Mouse (Mus musculus) megakaryocyte, embryonic 14.5 days (primary cell): ENCODE measurements around the gene Olfr615. TPM values are rescaled to one million over a fixed set of nuclear protein-coding genes. Genes with fewer than 3 reads are reported as not detected.
"Not testable (repeated sequence)": the region's sequence is repeated elsewhere in the genome, so short reads cannot be mapped to it uniquely, and the experiment has no call there.

Source experiments
- H3K27me3 ChIP-seq: replicated peaks from 2 replicates; pipeline ENCODE3; 2012; ENCODE audit warnings: inconsistent platforms
- H3K36me3 ChIP-seq: replicated peaks from 2 replicates; pipeline ENCODE3; 2012; ENCODE audit warnings: low read length, inconsistent platforms, mixed read lengths
- H3K4me1 ChIP-seq: 2 replicates; pipeline ENCODE4 v1.6.1; 2012; ENCODE audit warnings: inconsistent platforms
- H3K4me3 ChIP-seq: replicated peaks from 2 replicates; pipeline ENCODE3; 2012; ENCODE audit warnings: moderate library complexity, mild to moderate bottlenecking, inconsistent platforms
- H3K9me3 ChIP-seq: 2 replicates; pipeline ENCODE4 v1.6.1; 2012; ENCODE audit warnings: inconsistent platforms
- FLI1 ChIP-seq: IDR thresholded peaks from 2 replicates; pipeline ENCODE4 v1.6.1; 2012; ENCODE audit warnings: low read length, inconsistent platforms, mixed read lengths
- GATA1 ChIP-seq: IDR thresholded peaks from 3 replicates; pipeline ENCODE4 v1.6.1; 2012; ENCODE audit warnings: mixed read lengths, low read length, inconsistent platforms, borderline replicate concordance
- polyA plus RNA-seq: library from polyadenylated mRNA; stranded (reverse); fragments of >175 nt; gene quantifications from 2 replicates; pipeline ENCODE4 v1.2.3, GENCODE M21; 2012; ENCODE audit warnings: low replicate concordance; ENCODE audit not compliant: insufficient read depth

Olfr615 gene
- polyA plus RNA-seq = not detected in 2 replicates

DNA sequence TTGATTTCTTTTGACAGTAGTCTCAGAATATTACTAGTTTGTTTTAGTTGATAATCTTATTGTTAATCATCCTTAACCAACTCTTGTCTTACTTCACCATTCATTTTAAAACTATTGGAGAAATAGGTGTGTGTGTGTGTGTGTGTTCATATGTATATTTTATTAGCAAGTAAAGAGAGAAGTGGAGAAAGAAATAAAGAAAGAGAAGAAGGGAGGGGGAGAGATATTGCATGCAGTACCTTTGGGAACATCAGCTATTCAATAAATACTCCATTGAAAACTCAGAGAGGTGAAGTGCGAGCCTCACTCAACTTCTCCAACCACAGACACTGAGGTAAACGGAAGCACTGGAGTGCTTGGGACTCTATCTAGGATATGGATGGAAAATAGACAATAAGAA, at the start of gene Olfr615:
TSS of gene Olfr615 (plus strand) at position 301 of the 400 bp plus-strand sequence.
- H3K36me3 ChIP-seq = no peaks in the 10 kb centered on the region
- H3K4me3 ChIP-seq = no peak within 1 kb of the TSS
- TF ChIP-seq GATA1 (no peak), FLI1 (no peak)
- H3K27me3 ChIP-seq = no peaks in the 10 kb centered on the region
- H3K9me3 ChIP-seq = no peaks in the 10 kb centered on the region
- H3K4me1 ChIP-seq = no peaks in the 10 kb centered on the region

DNA sequence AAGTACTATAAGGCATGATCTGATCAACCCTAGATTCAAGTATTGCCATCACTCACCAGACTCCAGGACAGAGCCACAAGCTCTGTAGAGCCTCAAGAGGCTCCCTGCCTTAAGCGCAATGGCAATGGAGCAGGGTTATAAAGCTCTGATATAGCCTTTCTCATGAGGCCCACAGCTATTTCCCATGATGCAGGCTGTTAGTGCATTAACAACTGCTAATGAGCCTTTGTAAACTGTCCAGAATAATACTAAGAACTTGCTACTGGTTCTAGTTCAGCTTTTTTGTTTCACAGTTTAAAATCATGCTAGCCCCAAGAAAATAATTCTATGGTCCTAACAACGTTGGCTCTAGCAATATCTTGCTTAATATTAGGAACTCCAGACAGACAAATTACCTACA, 43.9 kb upstream of the Olfr615 start, which contains the start of gene Olfr610:
TSS of gene Olfr610 (minus strand) at position 101 of the 400 bp plus-strand sequence.
- no peaks in the 10 kb centered on the region for H3K36me3 ChIP-seq
- no peak for TF ChIP-seq FLI1
- no peak for TF ChIP-seq GATA1
- no peak within 1 kb of the TSS for H3K4me3 ChIP-seq
- H3K27me3 ChIP-seq = no peaks in the 10 kb centered on the region
- no peaks in the 10 kb centered on the region for H3K4me1 ChIP-seq
- H3K9me3 ChIP-seq = no peaks in the 10 kb centered on the region

DNA sequence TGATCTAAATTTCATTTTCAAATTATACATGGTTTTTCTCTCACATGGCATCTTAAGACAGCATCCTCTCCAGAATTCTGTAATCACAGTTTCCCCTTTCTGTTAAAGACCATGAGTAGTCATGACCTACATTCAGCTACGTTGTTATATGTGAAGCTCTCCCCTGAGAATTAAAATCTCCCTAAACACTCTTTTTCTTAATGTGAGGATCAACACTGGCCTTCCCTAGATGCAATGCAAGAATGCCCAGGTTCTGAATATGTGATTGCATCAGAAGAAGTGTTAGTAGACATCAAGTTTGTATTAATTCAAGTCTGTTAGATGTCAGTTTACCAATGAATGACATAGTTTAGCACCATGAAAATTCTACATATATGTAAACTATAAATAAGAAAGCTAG, 35.1 kb upstream of the Olfr615 start, which contains the start of gene Olfr611:
TSS of gene Olfr611 (minus strand) at position 101 of the 400 bp plus-strand sequence.
- not testable (repeated sequence) for H3K4me1 ChIP-seq, H3K4me3 ChIP-seq, H3K27me3 ChIP-seq, H3K36me3 ChIP-seq, H3K9me3 ChIP-seq

DNA sequence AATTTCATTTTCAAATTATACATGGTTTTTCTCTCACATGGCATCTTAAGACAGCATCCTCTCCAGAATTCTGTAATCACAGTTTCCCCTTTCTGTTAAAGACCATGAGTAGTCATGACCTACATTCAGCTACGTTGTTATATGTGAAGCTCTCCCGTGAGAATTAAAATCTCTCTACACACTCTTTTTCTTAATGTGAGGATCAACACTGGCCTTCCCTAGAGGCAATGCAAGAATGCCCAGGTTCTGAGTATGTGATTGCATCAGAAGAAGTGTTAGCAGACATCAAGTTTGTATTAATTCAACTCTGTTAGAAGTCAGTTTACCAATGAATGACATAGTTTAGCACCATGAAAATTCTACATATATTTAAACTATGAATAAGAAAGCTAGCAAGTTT, 13.3 kb upstream of the Olfr615 start, which contains the start of gene Olfr612:
TSS of gene Olfr612 (minus strand) at position 101 of the 400 bp plus-strand sequence.
- H3K4me1 ChIP-seq, H3K27me3 ChIP-seq, H3K36me3 ChIP-seq, H3K4me3 ChIP-seq, H3K9me3 ChIP-seq: not testable (repeated sequence)

DNA sequence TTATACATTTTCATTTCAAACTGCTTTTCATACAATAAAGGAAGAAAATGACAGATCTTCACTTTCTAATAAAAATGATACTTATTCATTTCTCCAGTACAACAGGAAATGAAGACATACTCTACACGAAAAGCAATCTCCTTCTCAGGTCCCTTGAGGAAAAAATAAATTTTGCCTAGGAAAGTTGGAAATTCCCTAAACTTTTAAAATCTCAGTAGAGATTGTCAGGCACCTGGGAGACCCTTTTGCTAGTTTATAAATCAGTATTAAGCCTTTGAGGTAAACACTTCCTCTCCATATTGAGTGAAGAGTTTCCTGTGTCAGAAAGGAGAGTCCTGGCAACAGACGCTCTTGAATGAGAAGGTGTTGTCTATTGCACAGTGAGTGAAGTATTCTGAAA, 8.1 kb upstream of the Olfr615 start, which contains the start of gene Olfr613:
TSS of gene Olfr613 (plus strand) at position 301 of the 400 bp plus-strand sequence.
- Histone ChIP-seq H3K4me1 (no peaks in the 10 kb centered on the region), H3K36me3 (no peaks in the 10 kb centered on the region), H3K27me3 (no peaks in the 10 kb centered on the region), H3K4me3 (no peak within 1 kb of the TSS), H3K9me3 (no peaks in the 10 kb centered on the region)
- no peak for TF ChIP-seq GATA1
- no peak for TF ChIP-seq FLI1

DNA sequence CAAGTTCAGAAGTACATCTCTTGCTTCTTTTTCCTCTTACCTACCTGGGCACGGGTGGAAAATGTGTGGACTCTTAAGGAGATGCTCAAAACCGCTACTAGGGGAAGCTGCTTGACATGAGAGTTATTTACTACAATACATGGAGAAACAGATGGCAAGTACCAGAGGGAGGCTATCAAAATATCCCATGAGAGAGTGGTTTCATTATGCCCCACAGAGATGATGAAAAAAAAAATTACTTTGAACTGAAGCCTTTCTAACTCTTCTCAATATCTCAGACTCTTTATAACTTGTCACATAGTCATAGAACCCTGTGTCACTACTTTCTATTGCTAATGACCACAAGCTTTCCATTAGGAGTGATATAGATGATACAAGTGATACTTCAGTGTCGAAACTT, 13.2 kb downstream of the Olfr615 start, which contains the start of gene Olfr616:
TSS of gene Olfr616 (minus strand) at position 101 of the 400 bp plus-strand sequence.
- Histone ChIP-seq H3K36me3 (no peaks in the 10 kb centered on the region), H3K4me1 (no peaks in the 10 kb centered on the region), H3K9me3 (no peaks in the 10 kb centered on the region), H3K4me3 (no peak within 1 kb of the TSS), H3K27me3 (no peaks in the 10 kb centered on the region)
- TF ChIP-seq FLI1 (no peak), GATA1 (no peak)

DNA sequence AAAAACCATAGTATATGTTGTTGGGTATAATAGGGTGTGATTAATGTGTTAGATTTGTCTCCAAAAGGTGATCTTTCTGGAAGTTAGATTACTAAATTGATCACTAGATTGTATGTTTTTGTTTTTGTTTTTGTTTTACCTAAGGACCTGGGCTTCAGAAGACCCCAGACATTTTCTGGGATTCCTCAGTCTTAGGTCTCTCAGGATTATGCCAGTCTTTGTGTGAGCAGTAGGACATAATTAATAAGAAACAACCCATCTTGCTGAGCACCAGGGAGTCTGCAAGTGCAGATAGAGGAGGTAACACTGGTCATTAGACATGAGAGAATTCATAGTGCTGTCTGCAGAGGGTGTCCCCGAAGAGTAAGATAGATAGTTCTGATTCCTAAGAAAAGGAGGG, 16.9 kb downstream of the Olfr615 start, which contains the start of gene Olfr617:
TSS of gene Olfr617 (plus strand) at position 301 of the 400 bp plus-strand sequence.
- Histone ChIP-seq H3K9me3 (no peaks in the 10 kb centered on the region), H3K27me3 (no peaks in the 10 kb centered on the region), H3K4me1 (no peaks in the 10 kb centered on the region), H3K36me3 (no peaks in the 10 kb centered on the region), H3K4me3 (no peak within 1 kb of the TSS)
- TF ChIP-seq FLI1 (no peak), GATA1 (no peak)

DNA sequence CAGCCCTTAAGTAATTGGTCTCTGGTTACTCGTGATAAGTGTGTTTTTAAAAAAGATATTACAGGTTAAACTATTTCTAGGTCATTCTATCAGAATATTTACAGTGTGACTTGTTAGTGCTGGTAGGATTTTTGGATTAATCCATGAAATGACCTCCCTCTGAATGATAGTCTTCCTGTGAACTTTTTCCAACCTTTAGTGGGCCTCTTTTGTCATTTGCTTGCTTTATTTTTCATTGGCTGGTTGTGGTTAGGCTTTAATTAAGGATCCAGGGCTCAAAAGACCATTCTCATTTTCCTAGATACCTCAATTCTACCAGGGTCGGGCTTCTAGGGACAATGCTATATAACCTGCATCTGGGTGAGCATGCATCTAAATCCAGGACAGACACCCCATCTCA, 33.9 kb downstream of the Olfr615 start, which contains the start of gene Olfr618:
TSS of gene Olfr618 (plus strand) at position 301 of the 400 bp plus-strand sequence.
- no peaks in the 10 kb centered on the region for H3K4me1 ChIP-seq
- no peaks in the 10 kb centered on the region for H3K9me3 ChIP-seq
- H3K27me3 ChIP-seq = no peaks in the 10 kb centered on the region
- TF ChIP-seq GATA1 = no peak
- TF ChIP-seq FLI1 = no peak
- no peaks in the 10 kb centered on the region for H3K36me3 ChIP-seq
- no peak within 1 kb of the TSS for H3K4me3 ChIP-seq

DNA sequence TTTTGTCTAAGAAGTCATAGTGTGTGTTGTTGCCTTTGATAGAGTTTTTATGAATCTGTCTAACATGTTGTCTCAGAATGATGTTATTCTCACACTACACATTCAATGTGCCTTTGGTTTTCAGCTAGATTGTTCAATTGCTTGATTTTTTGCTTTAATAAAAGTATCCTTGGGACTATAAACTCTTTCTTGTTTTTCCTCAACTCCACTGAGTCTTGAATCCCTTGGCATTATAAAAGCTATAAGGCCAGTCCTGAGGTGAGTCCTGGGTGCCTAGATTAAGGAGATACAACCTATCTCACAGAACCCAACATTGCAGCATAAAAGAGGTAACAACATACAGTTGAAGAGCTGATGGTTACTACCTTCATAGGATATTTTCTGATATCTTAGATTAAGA, 44.4 kb downstream of the Olfr615 start, which contains the start of gene Olfr619:
TSS of gene Olfr619 (plus strand) at position 301 of the 400 bp plus-strand sequence.
- no peaks in the 10 kb centered on the region for H3K4me1 ChIP-seq

DNA sequence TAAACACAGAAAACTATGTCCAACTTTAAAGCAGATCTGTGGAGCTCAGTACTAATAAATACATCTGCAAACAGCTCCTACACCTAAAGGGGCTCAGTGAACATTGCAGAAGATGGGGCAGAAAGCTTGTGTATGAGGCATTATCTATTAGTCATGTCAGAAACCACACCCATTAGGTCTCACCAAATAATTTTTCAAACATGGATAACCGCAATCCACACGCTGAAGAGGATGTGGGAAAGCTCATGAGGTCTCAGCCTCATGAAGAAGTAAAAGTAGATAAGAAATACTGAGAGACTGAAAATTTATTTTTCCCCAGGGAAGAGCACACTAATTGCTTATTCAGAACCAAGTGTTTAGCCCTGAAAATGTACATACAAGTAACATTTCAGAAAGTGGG, 51.5 kb downstream of the Olfr615 start:
- no peak for TF ChIP-seq GATA1
- no peak for TF ChIP-seq FLI1
- Histone ChIP-seq H3K27me3 (no peaks in the 10 kb centered on the region), H3K9me3 (no peaks in the 10 kb centered on the region), H3K36me3 (no peaks in the 10 kb centered on the region), H3K4me3 (no peak overlapping the region), H3K4me1 (peaks cover 4% of the 10 kb centered on the region; the same call in 1 of the 2 replicates)

More for the DNA sequence above, 44.4 kb downstream of the Olfr615 start, which contains the start of gene Olfr619:
- H3K4me3 ChIP-seq = no peak within 1 kb of the TSS
- H3K27me3 ChIP-seq = no peaks in the 10 kb centered on the region
- H3K36me3 ChIP-seq = no peaks in the 10 kb centered on the region
- no peaks in the 10 kb centered on the region for H3K9me3 ChIP-seq
- no peak for TF ChIP-seq FLI1
- TF ChIP-seq GATA1 = no peak
